Mouse (Mus musculus): ENCODE measurements around the gene Chml.

Gene Chml

GRCm38 (mm10) chr1:175692246-175692996, at the start of gene Chml, which contains the start of gene Opn3:
TSS of gene Chml (minus strand) at chr1:175692901.
TSS of gene Opn3 (minus strand) at chr1:175692776.
- peak; percentile 100 for DNase-seq (ENCODE audit: low read depth, low spot score)

GRCm38 (mm10) chr1:175725771-175726170, 33.1 kb upstream of the Chml start:
- DNase-seq (ENCODE audit: low read depth, low spot score) = no peak

GRCm38 (mm10) chr1:175716832-175717231, 24.1 kb upstream of the Chml start:
- no peak for DNase-seq (ENCODE audit: low read depth, low spot score)

GRCm38 (mm10) chr1:175712338-175712909, 19.7 kb upstream of the Chml start:
- no peak for DNase-seq (ENCODE audit: low read depth, low spot score)

GRCm38 (mm10) chr1:175708013-175708412, 15.3 kb upstream of the Chml start:
- no peak for DNase-seq (ENCODE audit: low read depth, low spot score)

GRCm38 (mm10) chr1:175707599-175707998, 14.9 kb upstream of the Chml start:
- no peak for DNase-seq (ENCODE audit: low read depth, low spot score)

- no peak for DNase-seq (ENCODE audit: low read depth, low spot score)
Observed at GRCm38 (mm10) chr1:175701145-175701544, 8.4 kb upstream of the Chml start.

GRCm38 (mm10) chr1:175699796-175700195, 7.1 kb upstream of the Chml start:
- peak; percentile 34 for DNase-seq (ENCODE audit: low read depth, low spot score)

- DNase-seq (ENCODE audit: low read depth, low spot score) = no peak
Observed at GRCm38 (mm10) chr1:175699375-175699774, 6.7 kb upstream of the Chml start.

GRCm38 (mm10) chr1:175698293-175698692, 5.6 kb upstream of the Chml start, which contains the start of gene Wdr64:
TSS of gene Wdr64 (plus strand) at chr1:175698593.
- DNase-seq (ENCODE audit: low read depth, low spot score) = no peak

- DNase-seq (ENCODE audit: low read depth, low spot score) = peak; percentile 41
Observed at GRCm38 (mm10) chr1:175693429-175693960, 794 bp upstream of the Chml start.

GRCm38 (mm10) chr1:175692997-175693361, 278 bp upstream of the Chml start:
- no peak for DNase-seq (ENCODE audit: low read depth, low spot score)

- DNase-seq (ENCODE audit: low read depth, low spot score) = no peak
Observed at GRCm38 (mm10) chr1:175691686-175692245, 935 bp downstream of the Chml start.

- no peak for DNase-seq (ENCODE audit: low read depth, low spot score)
Observed at GRCm38 (mm10) chr1:175680995-175681394, 11.7 kb downstream of the Chml start.

GRCm38 (mm10) chr1:175677459-175677858, 15.2 kb downstream of the Chml start:
- DNase-seq (ENCODE audit: low read depth, low spot score) = no peak

- DNase-seq (ENCODE audit: low read depth, low spot score) = no peak
Observed at GRCm38 (mm10) chr1:175675116-175675515, 17.6 kb downstream of the Chml start.

GRCm38 (mm10) chr1:175673563-175674325, 19.0 kb downstream of the Chml start:
- no peak for DNase-seq (ENCODE audit: low read depth, low spot score)

GRCm38 (mm10) chr1:175671626-175672025, 21.1 kb downstream of the Chml start:
- DNase-seq (ENCODE audit: low read depth, low spot score) = no peak

- DNase-seq (ENCODE audit: low read depth, low spot score) = no peak
Observed at GRCm38 (mm10) chr1:175670042-175670441, 22.7 kb downstream of the Chml start.

- no peak for DNase-seq (ENCODE audit: low read depth, low spot score)
Observed at GRCm38 (mm10) chr1:175669456-175669855, 23.2 kb downstream of the Chml start.

- DNase-seq (ENCODE audit: low read depth, low spot score) = peak; percentile 62
Observed at GRCm38 (mm10) chr1:175668666-175669405, 23.9 kb downstream of the Chml start.
